Mouse (Mus musculus): Measurements from ENCODE around the gene Zfp771.

DNA sequence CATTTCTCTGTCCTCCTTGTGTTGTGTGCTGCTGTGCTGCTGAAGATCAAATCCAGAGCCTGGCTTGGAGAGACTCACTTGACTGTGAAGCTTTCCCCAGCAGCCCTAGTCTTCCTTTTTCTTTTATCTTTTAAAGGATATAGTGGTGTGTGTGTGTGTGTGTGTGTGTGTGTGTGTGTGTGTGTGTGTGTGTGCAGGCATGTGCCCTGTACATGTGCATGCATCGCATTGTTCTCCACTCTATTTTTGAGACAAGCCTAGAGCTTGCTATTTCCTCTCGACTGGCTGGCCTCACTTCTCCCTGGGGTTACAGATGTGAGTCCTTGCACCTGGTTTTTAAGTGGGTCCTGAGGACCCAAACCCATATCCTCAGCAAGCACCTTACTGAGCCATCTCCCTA is 38.1 kb downstream of the Zfp771 start:
- no peak for TF ChIP-seq CTCF (IDR thresholded peaks at IDR 0.05; ENCODE audit: extremely low read depth, insufficient read length, insufficient replicate concordance, low read depth, low read length)
- no peak for TF ChIP-seq POLR2A (IDR thresholded peaks at IDR 0.05; ENCODE audit: low read depth, low read length)

All from small intestine, adult 2 months (tissue).